Mouse (Mus musculus) olfactory bulb, adult 2 months (tissue): Measurements from ENCODE around the gene Dapl1.

Source experiments
- CTCF ChIP-seq: fragments of 200-500 bp; IDR thresholded peaks from 2 replicates; pipeline ENCODE4 v1.5.1; 2012; ENCODE audit warnings: low read depth, mild to moderate bottlenecking, low read length, moderate library complexity; ENCODE audit not compliant: insufficient read depth
- POLR2A ChIP-seq: fragments of 200-500 bp; IDR thresholded peaks from 2 replicates; pipeline ENCODE4 v1.6.1; 2012; ENCODE audit warnings: mild to moderate bottlenecking, low read depth, low read length, moderate library complexity; ENCODE audit not compliant: insufficient read depth

DNA sequence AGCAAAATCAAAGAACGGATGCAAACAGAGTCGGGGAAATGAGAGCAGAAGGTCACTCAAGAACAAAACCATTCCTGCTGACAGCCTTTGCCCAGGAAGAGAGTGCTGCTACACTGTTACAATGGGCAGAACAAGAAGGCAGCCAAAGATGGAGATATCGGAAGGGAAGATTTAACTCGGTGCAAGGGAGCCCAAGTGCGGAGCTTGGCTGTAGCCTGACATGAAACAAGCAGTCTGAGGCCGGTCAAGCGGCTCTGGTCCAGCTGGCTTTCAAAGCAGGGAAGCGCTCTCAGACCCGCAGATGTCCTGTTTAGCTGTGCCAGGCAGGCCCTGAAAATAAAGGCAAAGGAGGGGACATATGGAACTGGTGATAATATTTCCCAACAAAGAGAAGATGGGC, 26.0 kb downstream of the Dapl1 start:
- TF ChIP-seq POLR2A (no peak), CTCF (no peak)
